Mouse (Mus musculus): ENCODE results near the gene Zc3hc1.
A peak's percentile ranks its signal among the peaks of the same experiment; 100 is the strongest.

GRCm38 (mm10) chr6:30390714-30391697, at the start of gene Zc3hc1:
- TF ChIP-seq CTCF (IDR thresholded peaks at IDR 0.05; ENCODE audit: insufficient read depth, low read length) = no peak
- TF ChIP-seq POLR2A (IDR thresholded peaks at IDR 0.05; ENCODE audit: borderline replicate concordance, extremely low read depth, low read depth, low read length) = peak; percentile 86

All from lung, adult 2 months (tissue).